Mouse (Mus musculus) lung, postnatal 0 days (tissue): ENCODE results near the gene Lactbl1.
A peak's percentile ranks its signal among the peaks of the same experiment; 100 is the strongest.

ENCODE experiments used
- CTCF ChIP-seq: IDR thresholded peaks from 2 replicates; pipeline ENCODE4 v1.5.1; 2016; ENCODE audit warnings: antibody characterized with exemption, mild to moderate bottlenecking
- EP300 ChIP-seq: IDR thresholded peaks from 2 replicates; pipeline ENCODE4 v1.6.1; 2016; ENCODE audit warnings: antibody characterized with exemption, mild to moderate bottlenecking, control low read depth

DNA sequence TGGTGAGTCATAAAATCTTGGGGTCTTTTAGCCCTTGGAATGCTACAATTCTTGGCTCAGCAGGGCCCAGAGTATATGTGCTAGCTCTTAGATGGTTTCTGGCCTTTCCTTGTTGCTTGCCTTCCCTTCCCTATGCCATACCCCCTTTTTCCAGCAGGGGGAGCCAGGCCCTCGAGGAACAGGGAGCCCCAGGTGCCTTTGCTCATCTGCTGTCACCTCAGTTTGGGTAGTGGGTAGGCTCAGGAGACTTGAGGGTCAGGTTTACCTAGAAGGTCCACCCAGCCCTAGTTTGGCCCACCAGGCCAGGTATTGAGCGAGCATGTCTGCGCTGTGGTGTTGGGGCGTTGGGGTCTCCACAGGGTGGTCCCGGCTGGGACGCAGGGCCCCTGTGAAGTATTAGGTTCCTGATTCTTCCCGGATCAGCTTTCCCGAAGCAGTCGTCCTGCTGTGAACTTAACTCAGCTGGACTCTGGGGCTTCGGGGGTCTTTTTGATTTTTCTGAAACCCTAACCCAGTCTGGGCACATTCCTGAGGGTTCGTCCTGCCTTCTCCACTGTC is 26.6 kb downstream of the Lactbl1 start:
- no peak for TF ChIP-seq EP300
- peak; percentile 94 for TF ChIP-seq CTCF
